ENCODE assay signal across 12 mouse cellular contexts in the genomic region with DNA sequence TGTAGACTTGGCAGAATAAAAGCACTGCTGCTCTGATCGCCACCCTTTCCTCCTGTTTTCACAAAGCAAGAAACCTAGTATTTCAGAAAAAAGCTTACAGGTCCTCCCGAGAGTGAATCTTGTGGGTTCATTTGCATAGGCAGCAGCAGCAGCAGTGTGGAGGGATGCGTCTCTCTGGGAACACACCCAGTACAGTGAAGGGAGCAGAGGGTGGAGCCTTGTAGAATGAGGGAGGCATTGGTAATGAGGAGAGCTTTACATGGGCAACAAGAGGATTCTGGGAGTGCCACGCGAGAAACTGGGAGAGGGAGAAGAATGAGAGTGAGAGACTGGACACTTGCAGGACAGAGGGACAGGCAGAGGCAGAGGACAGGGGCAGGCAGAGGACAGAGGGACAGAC. TPM values are rescaled to one million over a fixed set of nuclear protein-coding genes. Genes with fewer than 3 reads are reported as not detected.
DNase-seq lines count a peak whose midpoint lies in the region; ATAC-seq lines count a peak whose summit lies in the region.
"Had no signal": no experiment of that assay in that cellular context is flagged by ENCODE, and none has a peak within 500 bp of the region (broad histone marks: within the 10 kb centered on the region; RNA-seq: fewer than 3 reads in every experiment).

No protein-coding gene starts in this region.

- H3K9me3 ChIP-seq in forebrain, embryonic 12.5 days: no peaks in the 10 kb centered on the region
- H3K9me3 ChIP-seq in forebrain, embryonic 10.5 days: no peaks in the 10 kb centered on the region
- H3K9me3 ChIP-seq in midbrain, embryonic 10.5 days (replicated peaks): no peaks in the 10 kb centered on the region
- H3K9me3 ChIP-seq in midbrain, embryonic 15.5 days: no peaks in the 10 kb centered on the region
- H3K9me3 ChIP-seq in midbrain, embryonic 14.5 days (ENCODE audit: control insufficient read depth, low read length): no peaks in the 10 kb centered on the region
- H3K9me3 ChIP-seq: limb, embryonic 13.5 days; neural tube, embryonic 13.5 days had no signal

- H3K36me3 ChIP-seq in forebrain, embryonic 12.5 days (replicated peaks): no peaks in the 10 kb centered on the region
- H3K36me3 ChIP-seq in forebrain, embryonic 10.5 days (replicated peaks): no peaks in the 10 kb centered on the region
- no peaks in the 10 kb centered on the region for H3K36me3 ChIP-seq in midbrain, embryonic 10.5 days
- H3K36me3 ChIP-seq in midbrain, embryonic 15.5 days (replicated peaks): no peaks in the 10 kb centered on the region
- H3K36me3 ChIP-seq in midbrain, embryonic 14.5 days (ENCODE audit: control insufficient read depth, insufficient read depth, low read length): peaks cover 18% of the 10 kb centered on the region
- H3K36me3 ChIP-seq: limb, embryonic 13.5 days had no signal

- no peak overlapping the region for H3K27ac ChIP-seq in forebrain, embryonic 12.5 days
- H3K27ac ChIP-seq in forebrain, embryonic 10.5 days: no peak overlapping the region
- 0 out of 2 replicates have a peak overlapping the region, but pooled peaks have one; percentile 47 for H3K27ac ChIP-seq in midbrain, embryonic 10.5 days (replicated peaks)
- no peak overlapping the region for H3K27ac ChIP-seq in midbrain, embryonic 15.5 days
- H3K27ac ChIP-seq in midbrain, embryonic 14.5 days (replicated peaks; ENCODE audit: low read depth, low read length): no peak overlapping the region
- H3K27ac ChIP-seq: limb, embryonic 13.5 days; neural tube, embryonic 13.5 days had no signal

- no peak for DNase-seq in forebrain, embryonic 10.5 days (ENCODE audit: extremely low spot score, low spot score)
- no peak for DNase-seq in midbrain, embryonic 10.5 days (ENCODE audit: low spot score)
- peak; percentile 84 for DNase-seq in brain, adult 2 months (ENCODE audit: low read depth, low spot score)
- DNase-seq in midbrain, embryonic 14.5 days: peak; percentile 17
- no peak for DNase-seq in gastrocnemius, postnatal 4 days (ENCODE audit: low spot score in 2 of 2)
- DNase-seq: adrenal gland, postnatal 14 days; heart, postnatal 36 days had no signal

- peaks cover 17% of the 10 kb centered on the region for H3K27me3 ChIP-seq in forebrain, embryonic 12.5 days
- peaks cover 29% of the 10 kb centered on the region for H3K27me3 ChIP-seq in forebrain, embryonic 10.5 days (ENCODE audit: poor library complexity, severe bottlenecking)
- peaks cover 28% of the 10 kb centered on the region for H3K27me3 ChIP-seq in midbrain, embryonic 10.5 days (ENCODE audit: low read depth, poor library complexity, severe bottlenecking)
- no peaks in the 10 kb centered on the region for H3K27me3 ChIP-seq in midbrain, embryonic 15.5 days (replicated peaks)
- H3K27me3 ChIP-seq in midbrain, embryonic 14.5 days (ENCODE audit: control insufficient read depth, insufficient read depth, low read length): no peaks in the 10 kb centered on the region

- peaks cover 28% of the 10 kb centered on the region for H3K4me1 ChIP-seq in forebrain, embryonic 12.5 days
- H3K4me1 ChIP-seq in forebrain, embryonic 10.5 days: peaks cover 25% of the 10 kb centered on the region
- peaks cover 35% of the 10 kb centered on the region for H3K4me1 ChIP-seq in midbrain, embryonic 10.5 days
- peaks cover 16% of the 10 kb centered on the region for H3K4me1 ChIP-seq in midbrain, embryonic 15.5 days
- H3K4me1 ChIP-seq in midbrain, embryonic 14.5 days (ENCODE audit: control insufficient read depth, insufficient read depth, low read length): peaks cover 9% of the 10 kb centered on the region; the same call in 1 of the 2 replicates

- 0 out of 2 replicates have a peak overlapping the region, but pooled peaks have one; percentile 13 for H3K4me2 ChIP-seq in forebrain, embryonic 12.5 days
- H3K4me2 ChIP-seq in midbrain, embryonic 15.5 days: no peak overlapping the region
- H3K4me2 ChIP-seq in midbrain, embryonic 14.5 days (ENCODE audit: low read length): no peak overlapping the region
- H3K4me2 ChIP-seq: limb, embryonic 13.5 days; neural tube, embryonic 13.5 days had no signal

- H3K9ac ChIP-seq in forebrain, embryonic 12.5 days: 0 out of 2 replicates have a peak overlapping the region, but pooled peaks have one; percentile 17
- no peak overlapping the region for H3K9ac ChIP-seq in midbrain, embryonic 15.5 days
- H3K9ac ChIP-seq in midbrain, embryonic 14.5 days (replicated peaks; ENCODE audit: low read length): no peak overlapping the region
- H3K9ac ChIP-seq: limb, embryonic 13.5 days; neural tube, embryonic 13.5 days had no signal

- no peak overlapping the region for H3K4me3 ChIP-seq in forebrain, embryonic 12.5 days (replicated peaks)
- no peak overlapping the region for H3K4me3 ChIP-seq in forebrain, embryonic 10.5 days
- H3K4me3 ChIP-seq in midbrain, embryonic 10.5 days: no peak overlapping the region
- H3K4me3 ChIP-seq in midbrain, embryonic 15.5 days: no peak overlapping the region
- no peak overlapping the region for H3K4me3 ChIP-seq in midbrain, embryonic 14.5 days (replicated peaks; ENCODE audit: low read depth, low read length)
- H3K4me3 ChIP-seq: limb, embryonic 13.5 days; neural tube, embryonic 13.5 days had no signal

- WGBS in forebrain, embryonic 12.5 days: 28% methylated on average over 5 of the region's 5 CpGs
- WGBS in forebrain, embryonic 10.5 days: 36% methylated on average over 5 of the region's 5 CpGs
- 35% methylated on average over 5 of the region's 5 CpGs for WGBS in midbrain, embryonic 10.5 days
- 24% methylated on average over 5 of the region's 5 CpGs for WGBS in midbrain, embryonic 15.5 days
- WGBS in midbrain, embryonic 14.5 days: 19% methylated on average over 5 of the region's 5 CpGs

- ATAC-seq in forebrain, embryonic 12.5 days (ENCODE audit: low FRiP score): no peak
- no peak for ATAC-seq in midbrain, embryonic 15.5 days (replicated peaks)
- ATAC-seq in midbrain, embryonic 14.5 days (ENCODE audit: low FRiP score, low TSS enrichment): no peak
- ATAC-seq in monocyte, adult 5-6 weeks (replicated peaks; ENCODE audit: insufficient number of reproducible peaks, low FRiP score, low TSS enrichment, poor library complexity, severe bottlenecking): no peak

RNA-seq across cellular contexts. Expression of gene Dop1b, which starts 2.7 kb away (rescaled TPM):
- 19.2 and 19.6 TPM in 2 replicates for polyA plus RNA-seq in forebrain, embryonic 12.5 days (2016; fragmentation: Nextera tagmentation; extraction: Ambion mirVana)
- 5.5 and 6.5 TPM in 2 replicates for polyA plus RNA-seq in forebrain, embryonic 10.5 days (2016; fragmentation: Nextera tagmentation; extraction: Ambion mirVana)
- polyA plus RNA-seq in midbrain, embryonic 10.5 days (2016; fragmentation: Nextera tagmentation; extraction: Ambion mirVana): 8.9 and 12.9 TPM in 2 replicates
- polyA plus RNA-seq in midbrain, embryonic 15.5 days (2015; fragmentation: Nextera tagmentation; extraction: Ambion mirVana): 40.9 and 43.8 TPM in 2 replicates
- polyA plus RNA-seq in midbrain, embryonic 14.5 days (2014; fragmentation: Nextera tagmentation; extraction: Ambion mirVana): 36.5 and 40.3 TPM in 2 replicates
- 10 to 100 TPM; 32.0 to 35.0 TPM for total RNA-seq in gastrocnemius, postnatal 4 days (2021)
- 15.1 to 33.2 TPM (median 15.3 TPM) in 3 replicates for total RNA-seq in monocyte, adult 5-6 weeks (2017)

RNA-seq across cellular contexts. Expression of gene Cbr3, which starts 31.4 kb away (rescaled TPM):
- polyA plus RNA-seq in forebrain, embryonic 12.5 days (2016; fragmentation: Nextera tagmentation; extraction: Ambion mirVana): 0.33 and 0.45 TPM in 2 replicates
- 0.62 and 0.92 TPM in 2 replicates for polyA plus RNA-seq in forebrain, embryonic 10.5 days (2016; fragmentation: Nextera tagmentation; extraction: Ambion mirVana)
- 1.8 and 1.9 TPM in 2 replicates for polyA plus RNA-seq in midbrain, embryonic 10.5 days (2016; fragmentation: Nextera tagmentation; extraction: Ambion mirVana)
- 1.6 and 1.7 TPM in 2 replicates for polyA plus RNA-seq in midbrain, embryonic 15.5 days (2015; fragmentation: Nextera tagmentation; extraction: Ambion mirVana)
- polyA plus RNA-seq in midbrain, embryonic 14.5 days (2014; fragmentation: Nextera tagmentation; extraction: Ambion mirVana): 0.93 and 1.1 TPM in 2 replicates
- 1 to 10 TPM; 6.8 to 7.9 TPM for total RNA-seq in gastrocnemius, postnatal 4 days (2021)
- 0.53 to 1.1 TPM (median 0.87 TPM) in 3 replicates for total RNA-seq in monocyte, adult 5-6 weeks (2017)

Comparison
In these comparisons a context has a peak if more than half of its experiments do, and no peak if none do; other contexts are left out.
1. DNase-seq: peak in brain, adult 2 months (single experiment) and midbrain, embryonic 14.5 days (single experiment); none in forebrain, embryonic 10.5 days (single experiment), midbrain, embryonic 10.5 days (single experiment) and gastrocnemius, postnatal 4 days (0 of 2).